Mouse (Mus musculus): ENCODE results near the gene Fras1. TPM values are rescaled to one million over a fixed set of nuclear protein-coding genes. Genes with fewer than 3 reads are reported as not detected.

The Fras1 gene
- total RNA-seq, 2 experiments from 2014 or later, result 1.8 to 2.5 TPM

DNA sequence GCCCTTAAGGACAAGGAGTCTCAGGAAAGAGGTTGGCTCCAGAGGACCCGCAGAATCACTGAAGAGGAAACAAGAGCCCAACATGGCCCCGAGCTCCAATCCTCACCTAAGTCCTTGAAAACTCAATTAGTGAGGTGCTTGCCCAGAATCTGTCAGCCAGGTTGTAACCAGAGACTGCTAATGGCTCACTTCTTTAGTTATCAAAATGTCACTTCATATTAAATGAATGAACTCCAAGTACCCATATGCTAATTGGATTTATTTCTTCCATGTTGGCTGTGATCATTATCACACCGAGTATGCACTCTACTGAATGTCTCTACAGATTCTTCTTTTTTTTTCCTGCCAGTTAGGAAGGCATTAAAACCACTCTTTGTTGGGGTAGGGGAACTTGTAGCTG, 47.8 kb downstream of the Fras1 start:
- intact Hi-C loops (cut with DNase I), result no loop called here
- Histone ChIP-seq H3K4me3 (no peak overlapping the region), H3K27ac (no peak overlapping the region)
- no peak for DNase-seq
- no peak for TF ChIP-seq CTCF (IDR thresholded peaks at IDR 0.05)

DNA sequence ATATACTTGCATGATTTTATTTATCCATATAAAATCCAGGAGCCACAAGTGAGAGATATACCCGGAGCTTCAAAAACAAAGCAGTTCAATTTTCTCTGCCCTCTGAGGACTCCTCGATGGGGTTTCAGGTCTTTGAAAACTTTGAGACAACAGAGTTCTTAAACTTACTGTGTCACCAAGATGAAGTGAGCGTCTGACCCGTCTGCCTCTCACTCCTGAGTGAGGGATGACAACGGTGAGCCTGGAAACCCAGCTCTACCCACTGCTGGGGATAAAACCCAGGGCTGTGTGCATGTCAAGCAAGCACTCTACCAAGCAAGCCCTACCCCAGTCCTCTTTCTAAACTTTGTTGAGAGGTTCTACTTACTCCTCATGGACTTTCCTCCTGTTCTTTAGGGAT, 49.0 kb downstream of the Fras1 start:
- Histone ChIP-seq H3K27ac (no peak overlapping the region), H3K4me3 (no peak overlapping the region)
- intact Hi-C loops (cut with DNase I), result no loop called here
- TF ChIP-seq CTCF (IDR thresholded peaks at IDR 0.05), result no peak
- DNase-seq, result no peak

DNA sequence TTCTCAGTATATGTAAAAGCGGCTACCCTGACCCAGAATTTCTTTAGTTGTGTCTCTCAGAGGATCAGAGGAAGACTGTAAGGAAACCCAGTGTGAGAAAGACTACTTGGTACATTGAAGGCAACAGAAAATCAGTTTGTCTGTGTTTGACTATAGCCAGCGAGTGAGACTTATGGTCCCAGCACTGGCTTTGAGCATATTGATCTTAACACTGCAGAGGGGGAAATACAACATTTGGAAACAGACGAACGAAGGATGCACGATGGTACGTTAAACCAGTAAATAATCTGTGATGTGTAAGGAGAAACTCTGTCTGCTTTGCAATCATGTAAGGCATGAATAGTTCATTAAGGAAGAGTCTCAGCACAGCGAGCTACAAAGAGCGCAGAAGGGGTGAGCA, 51.6 kb downstream of the Fras1 start:
- no peak for TF ChIP-seq CTCF (IDR thresholded peaks at IDR 0.05)
- Histone ChIP-seq H3K4me3 (no peak overlapping the region), H3K27ac (no peak overlapping the region)
- no peak for DNase-seq
- intact Hi-C loops (cut with DNase I), result no loop called here

DNA sequence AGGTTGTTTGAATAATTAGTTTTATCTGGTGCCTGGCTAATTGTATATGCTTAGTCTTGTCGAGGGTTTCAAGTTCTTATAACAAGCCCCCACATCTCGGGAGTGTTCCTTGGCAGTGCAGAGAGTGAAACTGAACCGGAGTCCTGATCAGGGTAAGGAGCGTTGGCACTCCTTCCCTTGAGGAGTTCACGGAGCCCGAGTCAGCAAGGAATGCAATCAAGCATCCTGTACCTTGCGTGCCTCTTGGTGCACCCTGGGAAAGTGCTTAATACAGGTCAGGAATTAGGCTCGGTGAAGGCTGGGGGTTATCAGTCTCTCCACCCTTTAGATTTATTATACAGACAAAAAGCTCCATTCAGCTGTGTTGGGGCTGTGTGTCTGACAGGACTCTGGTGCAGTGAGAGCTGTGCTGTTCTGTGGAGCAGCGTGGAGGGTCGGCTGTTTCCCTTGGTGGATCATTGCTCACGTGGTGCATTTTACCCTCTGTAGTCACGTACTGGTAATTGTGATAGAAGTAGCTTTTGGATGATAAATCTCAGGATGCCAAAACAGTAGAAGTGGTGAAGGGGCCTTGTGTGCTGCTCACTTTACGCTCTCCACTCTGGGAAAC, 55.9 kb downstream of the Fras1 start:
- DNase-seq, result no peak
- TF ChIP-seq CTCF (IDR thresholded peaks at IDR 0.05), result no peak
- no peak overlapping the region for H3K4me3 ChIP-seq
- no peak overlapping the region for H3K27ac ChIP-seq
- intact Hi-C loops (cut with DNase I), result no loop called here

DNA sequence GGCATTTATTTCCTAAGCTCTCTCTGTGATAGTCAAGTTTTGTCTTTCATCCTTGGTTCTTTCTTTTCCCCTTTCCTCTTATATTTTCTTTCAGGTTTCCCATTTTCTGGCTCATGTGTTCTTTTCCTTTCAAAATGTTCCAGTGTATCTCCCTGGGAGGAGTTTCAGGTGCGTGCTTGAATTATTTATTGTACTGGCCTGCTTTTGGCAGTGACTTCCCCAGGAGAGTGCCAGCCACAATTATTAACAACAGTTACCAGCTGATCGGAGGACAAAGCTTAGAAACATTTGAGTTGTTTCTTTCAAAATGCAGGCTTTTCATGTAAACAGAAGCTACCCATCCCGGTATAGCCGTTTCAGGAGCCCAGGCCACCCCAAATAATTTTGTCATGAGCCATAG, 64.1 kb downstream of the Fras1 start:
- H3K27ac ChIP-seq, result no peak overlapping the region

DNA sequence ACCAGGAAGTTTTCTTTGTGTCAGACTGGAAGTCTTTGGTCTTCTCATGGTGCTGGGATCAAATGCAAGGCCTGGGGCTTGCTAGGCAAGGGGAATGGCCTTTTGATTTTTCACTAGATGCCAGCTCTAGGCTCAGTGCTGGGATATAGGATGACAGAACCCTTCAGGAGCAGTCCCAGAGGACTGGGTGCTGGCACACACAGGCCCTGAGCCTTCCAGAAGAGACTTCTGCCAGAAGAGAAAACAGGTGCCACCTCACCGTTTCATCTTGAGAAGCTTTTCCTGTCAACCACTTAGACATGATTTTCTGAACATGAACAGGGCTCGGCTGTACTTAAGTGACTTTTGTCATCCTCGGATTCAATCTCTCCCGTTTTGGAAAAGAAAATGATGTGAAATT, 66.1 kb downstream of the Fras1 start:
- peak; percentile 60 for DNase-seq
- H3K27ac ChIP-seq, result peak overlapping the region; percentile 66
- H3K4me3 ChIP-seq, result no peak overlapping the region
- intact Hi-C loops (cut with DNase I), result no loop called here
- no peak for TF ChIP-seq CTCF (IDR thresholded peaks at IDR 0.05)

More for the DNA sequence above, 64.1 kb downstream of the Fras1 start:
- H3K4me3 ChIP-seq, result no peak overlapping the region
- intact Hi-C loops (cut with DNase I), result no loop called here
- no peak for DNase-seq
- TF ChIP-seq CTCF (IDR thresholded peaks at IDR 0.05), result no peak

DNA sequence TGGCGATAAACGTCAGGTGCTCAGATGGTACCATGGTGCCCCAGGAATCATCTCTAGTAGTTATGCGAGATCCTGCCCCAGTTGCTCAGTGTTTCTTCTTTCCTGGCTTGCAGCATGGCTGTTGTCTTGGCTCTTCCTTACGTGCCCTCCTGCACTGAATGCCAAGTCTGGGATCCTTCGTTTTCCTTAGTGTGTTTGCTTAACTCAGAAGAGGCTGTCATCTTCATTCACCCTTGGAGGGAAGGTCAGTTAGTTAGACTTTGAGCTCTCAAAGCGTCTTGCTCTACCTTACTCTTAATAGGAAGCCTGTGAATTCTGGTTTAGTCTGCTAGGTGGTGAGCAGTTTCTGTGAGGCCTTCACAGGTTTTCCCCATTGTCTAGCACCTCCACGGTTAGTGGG, 73.7 kb downstream of the Fras1 start:
- no peak for TF ChIP-seq CTCF (IDR thresholded peaks at IDR 0.05)
- no peak overlapping the region for H3K4me3 ChIP-seq
- intact Hi-C loops (cut with DNase I), result no loop called here
- no peak overlapping the region for H3K27ac ChIP-seq
- DNase-seq, result no peak

DNA sequence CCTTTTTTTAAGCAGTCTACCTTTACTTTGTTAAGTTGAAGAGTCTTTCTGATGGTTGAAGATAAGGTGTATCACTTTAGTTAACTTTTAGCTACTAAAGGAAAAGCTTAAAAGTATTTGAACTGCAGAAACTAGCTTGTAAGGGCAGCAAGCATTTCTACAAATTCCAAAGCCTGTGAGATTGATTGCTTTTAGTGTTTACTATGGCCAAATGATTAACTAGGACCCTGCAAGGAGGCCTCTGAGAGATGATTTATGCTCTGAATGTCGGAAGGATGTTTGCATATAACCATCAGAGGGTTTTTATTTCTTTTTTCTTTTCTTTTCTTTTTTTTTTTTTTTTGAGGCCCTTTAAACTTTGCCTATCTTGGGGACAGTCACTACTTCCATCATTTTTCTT, 78.3 kb downstream of the Fras1 start:
- no peak overlapping the region for H3K27ac ChIP-seq

DNA sequence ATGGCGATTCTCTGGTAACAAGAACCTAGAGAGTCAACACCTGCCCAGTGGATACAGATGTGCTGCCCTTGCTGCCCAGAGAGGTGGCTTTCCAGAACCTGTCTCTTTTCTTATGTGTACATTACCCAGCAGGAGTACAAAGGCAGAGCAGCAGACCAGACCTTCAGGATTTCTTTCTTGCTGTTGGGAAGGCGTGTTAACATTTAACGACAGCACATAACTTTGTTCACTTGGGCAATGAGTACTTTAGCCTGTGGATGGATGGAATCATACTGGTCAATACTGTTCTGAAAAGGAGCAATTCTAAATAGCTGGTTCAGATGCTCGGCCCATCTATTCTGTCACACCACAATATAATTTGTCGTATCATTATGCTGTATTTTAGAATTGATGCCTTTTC, 79.6 kb downstream of the Fras1 start:
- intact Hi-C loops (cut with DNase I), result no loop called here
- Histone ChIP-seq H3K4me3 (no peak overlapping the region), H3K27ac (no peak overlapping the region)
- no peak for TF ChIP-seq CTCF (IDR thresholded peaks at IDR 0.05)
- no peak for DNase-seq

More for the DNA sequence above, 78.3 kb downstream of the Fras1 start:
- intact Hi-C loops (cut with DNase I), result no loop called here
- H3K4me3 ChIP-seq, result no peak overlapping the region
- no peak for DNase-seq
- TF ChIP-seq CTCF (IDR thresholded peaks at IDR 0.05), result no peak

DNA sequence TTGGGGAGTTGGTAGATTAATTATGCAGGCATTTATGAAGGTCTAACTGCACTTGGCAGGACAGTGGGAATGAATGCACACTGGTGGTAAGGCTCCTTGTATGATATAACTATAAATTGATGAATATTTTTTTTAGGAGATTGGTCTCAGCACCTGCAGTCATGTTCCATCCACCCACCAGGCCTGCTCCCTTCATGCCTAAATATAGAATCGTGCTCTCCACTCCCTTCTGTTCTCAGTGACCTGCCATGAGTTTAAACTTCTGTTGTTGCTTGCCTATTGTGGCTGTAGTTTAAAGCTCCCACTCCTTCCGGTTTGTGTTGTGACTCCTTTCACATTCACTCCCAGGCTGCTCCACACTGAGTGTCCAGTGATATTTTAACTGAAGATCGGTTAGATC, 80.7 kb downstream of the Fras1 start:
- no peak overlapping the region for H3K27ac ChIP-seq
- no peak for DNase-seq
- TF ChIP-seq CTCF (IDR thresholded peaks at IDR 0.05), result no peak
- no peak overlapping the region for H3K4me3 ChIP-seq
- intact Hi-C loops (cut with DNase I), result no loop called here

DNA sequence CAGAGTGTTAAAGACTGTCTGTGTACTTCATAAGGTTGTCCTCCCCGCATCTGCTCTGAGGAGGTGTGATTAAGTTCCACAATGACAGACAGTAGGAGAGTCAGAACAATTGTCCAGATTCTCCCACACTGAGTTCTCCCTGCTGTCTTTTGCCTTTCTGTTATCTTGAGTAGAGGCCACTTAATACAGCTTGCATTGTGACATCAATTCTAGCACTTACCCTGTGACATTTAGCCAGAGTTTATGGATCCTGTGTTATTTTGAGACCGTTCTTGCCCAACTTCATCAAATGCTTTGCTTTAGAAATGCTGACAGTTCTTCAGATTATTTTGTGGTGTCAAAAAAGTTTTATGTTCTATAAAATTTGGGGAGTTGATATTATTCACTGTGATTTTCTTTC, 81.5 kb downstream of the Fras1 start:
- no peak for TF ChIP-seq CTCF (IDR thresholded peaks at IDR 0.05)
- no peak overlapping the region for H3K4me3 ChIP-seq
- no peak overlapping the region for H3K27ac ChIP-seq
- DNase-seq, result no peak
- intact Hi-C loops (cut with DNase I), result no loop called here

DNA sequence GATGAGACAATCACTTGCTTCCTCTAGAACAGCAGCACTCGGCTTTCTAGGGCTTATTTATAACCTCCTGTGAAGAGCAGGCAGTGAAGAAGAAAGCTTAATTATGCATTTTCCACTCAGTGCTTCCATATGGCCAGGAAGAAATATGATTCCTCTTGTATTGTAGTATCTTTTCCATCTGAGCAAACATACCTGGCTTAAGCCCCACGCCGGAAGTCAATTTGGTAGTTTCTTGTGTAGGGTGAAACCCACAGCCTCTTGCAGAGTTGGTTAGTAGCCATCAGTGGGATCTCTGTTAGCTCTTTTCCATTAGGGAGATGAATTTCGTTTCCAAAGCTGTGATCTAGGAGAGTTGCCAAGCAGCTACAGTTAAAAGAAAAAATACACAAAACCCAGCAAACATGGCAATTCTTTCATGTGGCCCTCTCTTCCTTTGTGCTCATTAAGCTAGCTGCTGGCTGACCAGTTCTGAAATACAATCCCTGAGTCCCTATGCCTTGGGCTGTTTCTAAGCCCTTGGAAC, 83.7 kb downstream of the Fras1 start:
- H3K4me3 ChIP-seq, result no peak overlapping the region
- DNase-seq, result no peak
- H3K27ac ChIP-seq, result no peak overlapping the region
- TF ChIP-seq CTCF (IDR thresholded peaks at IDR 0.05), result no peak
- intact Hi-C loops (cut with DNase I), result no loop called here

DNA sequence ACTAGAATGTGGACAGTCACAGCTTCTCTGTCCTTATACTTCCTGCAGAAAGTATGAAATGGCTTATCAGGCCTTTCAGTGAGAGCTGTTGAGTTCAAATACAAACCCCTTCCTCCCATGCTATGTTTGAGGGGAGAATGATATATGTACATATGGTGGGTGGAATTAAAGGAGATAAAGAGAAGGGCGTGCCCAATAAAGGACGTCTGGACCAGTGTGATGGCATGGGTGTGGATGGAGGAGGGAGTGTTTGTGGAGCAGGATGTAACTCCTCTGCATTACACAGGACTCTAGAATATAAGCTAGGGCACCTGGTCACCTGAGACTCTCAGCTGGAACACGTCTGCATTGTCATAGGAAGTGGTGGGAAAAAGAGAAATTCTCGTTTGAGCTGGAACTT, 85.8 kb downstream of the Fras1 start:
- intact Hi-C loops (cut with DNase I), result no loop called here
- no peak overlapping the region for H3K27ac ChIP-seq
- TF ChIP-seq CTCF (IDR thresholded peaks at IDR 0.05), result no peak
- H3K4me3 ChIP-seq, result no peak overlapping the region
- DNase-seq, result no peak

DNA sequence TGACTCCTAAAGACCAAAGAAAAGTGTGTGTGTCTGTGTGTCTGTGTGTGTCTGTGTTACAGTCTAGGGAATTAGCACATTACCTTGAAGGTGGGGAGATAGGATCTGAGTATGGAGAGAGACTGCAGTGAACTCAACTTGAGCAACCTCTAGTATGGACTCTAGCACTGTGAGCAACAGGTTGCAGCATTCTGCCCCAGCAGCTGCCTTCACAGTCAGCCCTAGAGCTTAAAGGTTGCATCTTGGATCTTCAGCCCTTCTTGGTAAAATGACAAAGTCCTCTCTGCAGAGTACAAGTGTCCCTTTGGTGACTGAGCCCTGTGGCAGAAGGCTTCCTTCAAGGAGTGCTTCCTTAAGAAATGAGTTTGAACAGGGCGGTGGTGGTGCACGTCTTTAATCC, 88.4 kb downstream of the Fras1 start:
- H3K27ac ChIP-seq, result no peak overlapping the region
- H3K4me3 ChIP-seq, result no peak overlapping the region
- intact Hi-C loops (cut with DNase I), result no loop called here
- DNase-seq, result no peak
- TF ChIP-seq CTCF (IDR thresholded peaks at IDR 0.05), result no peak
